Mouse (Mus musculus) C2C12 (cell line): ENCODE results near the gene Acly.
A peak's percentile ranks its signal among the peaks of the same experiment; 100 is the strongest.

ENCODE experiments used
- CTCF ChIP-seq: IDR thresholded peaks from one replicate; pipeline ENCODE4 v1.5.1; 2011; ENCODE audit not compliant: control insufficient read depth, insufficient read depth, insufficient read length
- USF1 ChIP-seq: IDR thresholded peaks from one replicate; pipeline ENCODE4 v1.6.1; 2011; ENCODE audit warnings: low read depth, mild to moderate bottlenecking, control low read depth, moderate library complexity

GRCm38 (mm10) chr11:100527066-100527457, 738 bp downstream of the Acly start:
- TF ChIP-seq USF1 (no peak), CTCF (peak; percentile 2)
